Mouse (Mus musculus) cortical plate, adult 2 months (tissue): ENCODE measurements around the gene Fzd7.

Experiments used
- CTCF ChIP-seq: fragments of 200-500 bp; IDR thresholded peaks from 2 replicates; pipeline ENCODE4 v1.5.1; 2011; ENCODE audit warnings: mild to moderate bottlenecking, control low read depth, low read length; ENCODE audit not compliant: insufficient read depth; ENCODE audit errors: extremely low read depth
- POLR2A ChIP-seq: fragments of 200-500 bp; IDR thresholded peaks from 2 replicates; pipeline ENCODE4 v1.6.1; 2011; ENCODE audit warnings: mild to moderate bottlenecking, low read length, control low read depth; ENCODE audit not compliant: insufficient read depth; ENCODE audit errors: extremely low read depth

- TF ChIP-seq CTCF (no peak), POLR2A (no peak)
Observed at GRCm38 (mm10) chr1:59456825-59457224, 25.4 kb upstream of the Fzd7 start.
